Mouse (Mus musculus): ENCODE data around the gene Olfr1513.
"Not testable (repeated sequence)": the region's sequence is repeated elsewhere in the genome, so short reads cannot be mapped to it uniquely, and the experiment has no call there.

Gene Olfr1513

GRCm38 (mm10) chr14:52356308-52356707 is at the start of gene Olfr1513:
TSS of gene Olfr1513 (minus strand) at chr14:52356408.
- DNase-seq (ENCODE audit: low read depth, low spot score): no peak

GRCm38 (mm10) chr14:52397279-52397678 is 41.1 kb upstream of the Olfr1513 start, which contains the start of gene Olfr1511:
TSS of gene Olfr1511 (minus strand) at chr14:52397379.
- DNase-seq (ENCODE audit: low read depth, low spot score): no peak

GRCm38 (mm10) chr14:52390084-52390848 is 34.1 kb upstream of the Olfr1513 start:
- DNase-seq (ENCODE audit: low read depth, low spot score): not testable (repeated sequence)

GRCm38 (mm10) chr14:52379068-52379467 is 22.9 kb upstream of the Olfr1513 start, which contains the start of gene Olfr1512:
TSS of gene Olfr1512 (minus strand) at chr14:52379168.
- DNase-seq (ENCODE audit: low read depth, low spot score): no peak

GRCm38 (mm10) chr14:52368741-52369140 is 12.5 kb upstream of the Olfr1513 start:
- DNase-seq (ENCODE audit: low read depth, low spot score): no peak

- DNase-seq (ENCODE audit: low read depth, low spot score): no peak
Measured at GRCm38 (mm10) chr14:52339512-52339852, 16.7 kb downstream of the Olfr1513 start.

GRCm38 (mm10) chr14:52338751-52339511 is 17.3 kb downstream of the Olfr1513 start:
- DNase-seq (ENCODE audit: low read depth, low spot score): peak; percentile 42

GRCm38 (mm10) chr14:52332171-52332570 is 24.0 kb downstream of the Olfr1513 start:
- DNase-seq (ENCODE audit: low read depth, low spot score): no peak

- DNase-seq (ENCODE audit: low read depth, low spot score): no peak
Measured at GRCm38 (mm10) chr14:52331069-52331750, 25.0 kb downstream of the Olfr1513 start.

- DNase-seq (ENCODE audit: low read depth, low spot score): no peak
Measured at GRCm38 (mm10) chr14:52327910-52328812, 28.0 kb downstream of the Olfr1513 start, which contains the start of gene Sall2. TSS of gene Sall2 (minus strand) at chr14:52328762.

- DNase-seq (ENCODE audit: low read depth, low spot score): no peak
Measured at GRCm38 (mm10) chr14:52327375-52327901, 28.8 kb downstream of the Olfr1513 start.

- no peak for DNase-seq (ENCODE audit: low read depth, low spot score)
Measured at GRCm38 (mm10) chr14:52325890-52326289, 30.3 kb downstream of the Olfr1513 start.

GRCm38 (mm10) chr14:52319361-52319760 is 36.8 kb downstream of the Olfr1513 start:
- no peak for DNase-seq (ENCODE audit: low read depth, low spot score)

- DNase-seq (ENCODE audit: low read depth, low spot score): no peak
Measured at GRCm38 (mm10) chr14:52316441-52317225, 39.6 kb downstream of the Olfr1513 start.

GRCm38 (mm10) chr14:52315792-52316440 is 40.3 kb downstream of the Olfr1513 start:
- DNase-seq (ENCODE audit: low read depth, low spot score): no peak

GRCm38 (mm10) chr14:52315283-52315780 is 40.9 kb downstream of the Olfr1513 start:
- DNase-seq (ENCODE audit: low read depth, low spot score): no peak

GRCm38 (mm10) chr14:52314808-52315150 is 41.4 kb downstream of the Olfr1513 start:
- no peak for DNase-seq (ENCODE audit: low read depth, low spot score)

GRCm38 (mm10) chr14:52313931-52314807 is 42.0 kb downstream of the Olfr1513 start:
- DNase-seq (ENCODE audit: low read depth, low spot score): no peak

Measured in c-Kit-negative CD71-positive TER-119-positive erythroid progenitor cells, embryonic 14.5 days (primary cell).